Mouse (Mus musculus): ENCODE results near the gene Tmem116. TPM values are rescaled to one million over a fixed set of nuclear protein-coding genes. Genes with fewer than 3 reads are reported as not detected.
"Not testable (repeated sequence)": the region's sequence is repeated elsewhere in the genome, so short reads cannot be mapped to it uniquely, and the experiment has no call there.

Gene Tmem116
- polyA plus RNA-seq, 1 experiment from 2014 or later = 2.1 TPM

DNA sequence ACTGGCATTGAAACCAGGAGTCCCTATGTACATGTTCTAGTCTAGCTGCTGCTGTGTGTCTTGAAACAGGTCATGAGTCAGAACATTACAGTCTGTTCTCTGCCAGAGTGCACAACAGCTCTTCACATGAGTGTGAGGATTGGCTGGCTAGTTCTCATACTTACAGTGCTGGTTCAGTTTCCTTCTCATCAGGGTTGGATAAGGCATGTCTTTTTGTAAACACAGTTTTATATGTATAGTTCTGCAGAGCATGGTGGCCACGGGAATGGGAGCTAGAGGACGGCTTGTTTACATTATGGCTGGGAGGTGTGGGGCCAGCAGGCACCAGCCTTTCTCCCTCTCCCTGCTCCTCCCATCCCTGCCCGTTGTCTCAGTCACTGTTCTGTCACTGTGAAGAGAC, 17.9 kb downstream of the Tmem116 start:
- no peak for ATAC-seq (ENCODE audit: low read depth)
- H3K27ac ChIP-seq (replicated peaks) = no peak overlapping the region
- 52% methylated on average over 3 of the region's 3 CpGs for WGBS

GRCm38 (mm10) chr5:121472411-121472810, 20.7 kb downstream of the Tmem116 start:
- no peak for ATAC-seq (ENCODE audit: low read depth)
- no peaks in the 10 kb centered on the region for H3K4me1 ChIP-seq (replicated peaks)
- H3K4me3 ChIP-seq = no peak overlapping the region
- H3K4me2 ChIP-seq = no peak overlapping the region
- no peak overlapping the region for H3K27ac ChIP-seq (replicated peaks)
- no peaks in the 10 kb centered on the region for H3K36me3 ChIP-seq
- WGBS = 92% methylated on average over 2 of the region's 2 CpGs
- no peaks in the 10 kb centered on the region for H3K9me3 ChIP-seq
- no peak overlapping the region for H3K9ac ChIP-seq
- no peaks in the 10 kb centered on the region for H3K27me3 ChIP-seq

More for the DNA sequence above, 17.9 kb downstream of the Tmem116 start:
- no peaks in the 10 kb centered on the region for H3K9me3 ChIP-seq
- no peak overlapping the region for H3K9ac ChIP-seq
- no peaks in the 10 kb centered on the region for H3K36me3 ChIP-seq
- H3K4me1 ChIP-seq (replicated peaks) = no peaks in the 10 kb centered on the region
- H3K4me2 ChIP-seq = no peak overlapping the region
- H3K4me3 ChIP-seq = no peak overlapping the region
- no peaks in the 10 kb centered on the region for H3K27me3 ChIP-seq

- ATAC-seq (ENCODE audit: low read depth) = no peak
- H3K27me3 ChIP-seq = no peaks in the 10 kb centered on the region
- 85% methylated on average over 7 of the region's 7 CpGs for WGBS
Measured at GRCm38 (mm10) chr5:121474610-121475009, 22.9 kb downstream of the Tmem116 start.

GRCm38 (mm10) chr5:121476040-121476439, 24.3 kb downstream of the Tmem116 start:
- no peaks in the 10 kb centered on the region for H3K27me3 ChIP-seq
- ATAC-seq (ENCODE audit: low read depth) = no peak
- 78% methylated on average over 1 of the region's 1 CpGs for WGBS
- H3K27ac ChIP-seq (replicated peaks) = no peak overlapping the region
- H3K4me2 ChIP-seq = no peak overlapping the region
- H3K4me3 ChIP-seq = no peak overlapping the region
- H3K36me3 ChIP-seq = no peaks in the 10 kb centered on the region
- H3K4me1 ChIP-seq (replicated peaks) = no peaks in the 10 kb centered on the region
- H3K9me3 ChIP-seq = no peaks in the 10 kb centered on the region
- H3K9ac ChIP-seq = no peak overlapping the region

More at GRCm38 (mm10) chr5:121474610-121475009, 22.9 kb downstream of the Tmem116 start:
- Histone ChIP-seq H3K4me1 (replicated peaks) (no peaks in the 10 kb centered on the region), H3K4me2 (no peak overlapping the region), H3K9ac (no peak overlapping the region), H3K36me3 (no peaks in the 10 kb centered on the region), H3K9me3 (no peaks in the 10 kb centered on the region), H3K4me3 (no peak overlapping the region), H3K27ac (replicated peaks) (no peak overlapping the region)

DNA sequence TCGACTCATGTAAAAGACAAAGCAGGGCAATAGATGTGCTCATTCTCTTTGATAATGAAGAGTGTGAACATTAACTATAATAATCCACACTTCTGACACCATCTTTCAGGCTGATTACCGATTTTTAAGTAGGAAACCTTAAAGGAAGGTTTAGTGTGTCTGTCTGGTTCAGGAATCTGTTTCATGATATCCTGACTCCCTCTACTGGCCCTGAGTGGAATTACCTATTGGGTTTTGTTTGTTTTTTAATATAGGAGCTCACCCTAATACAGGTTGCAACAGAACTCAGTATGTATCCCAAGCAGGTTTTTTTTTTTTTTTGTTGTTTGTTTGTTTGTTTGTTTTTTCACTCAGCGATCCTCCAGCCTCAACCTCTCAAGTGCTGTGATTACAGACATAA, 26.0 kb downstream of the Tmem116 start:
- Histone ChIP-seq H3K9ac (no peak overlapping the region), H3K4me3 (no peak overlapping the region), H3K27me3 (no peaks in the 10 kb centered on the region), H3K36me3 (no peaks in the 10 kb centered on the region), H3K27ac (replicated peaks) (no peak overlapping the region), H3K9me3 (no peaks in the 10 kb centered on the region), H3K4me1 (replicated peaks) (no peaks in the 10 kb centered on the region), H3K4me2 (no peak overlapping the region)
- WGBS = 38% methylated on average over 3 of the region's 3 CpGs
- no peak for ATAC-seq (ENCODE audit: low read depth)

DNA sequence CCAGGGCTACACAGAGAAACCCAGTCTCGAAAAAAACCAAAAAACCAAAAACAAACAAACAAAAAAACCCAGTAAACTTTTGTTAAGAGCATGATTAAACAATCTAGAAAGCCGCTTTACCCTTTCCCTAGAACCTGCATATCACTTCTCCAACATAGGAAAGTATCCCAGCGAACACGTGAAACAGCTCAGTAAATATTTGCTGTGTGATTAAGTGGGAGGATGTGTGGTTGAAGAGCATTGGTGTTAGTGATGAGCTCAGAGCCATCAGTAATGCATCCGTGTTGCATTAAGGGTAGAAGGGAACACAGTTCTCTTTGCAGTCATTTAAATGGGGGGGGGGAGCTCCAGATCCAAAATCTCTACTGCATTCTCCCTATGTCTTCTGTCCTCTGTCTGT, 33.1 kb downstream of the Tmem116 start:
- 80% methylated on average over 5 of the region's 5 CpGs for WGBS
- no peaks in the 10 kb centered on the region for H3K9me3 ChIP-seq

DNA sequence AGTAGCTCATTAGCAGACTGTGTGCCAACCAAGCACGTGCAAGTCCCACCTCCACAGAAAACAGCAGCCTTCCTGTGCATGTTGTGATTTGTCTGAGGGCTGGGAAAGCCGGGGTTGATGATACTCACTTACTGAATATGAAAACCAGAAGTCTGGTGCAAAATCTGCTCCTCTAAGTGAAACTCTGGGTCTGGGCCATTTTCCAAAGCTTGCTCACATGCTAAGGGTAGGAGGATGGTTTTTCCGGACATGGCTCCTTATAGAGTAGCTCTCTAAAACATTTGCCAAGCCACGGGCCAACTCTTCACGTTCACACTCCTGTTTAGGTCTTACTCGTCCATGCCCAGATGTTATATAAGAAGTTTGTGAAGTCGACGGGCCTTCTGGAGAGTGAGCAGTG, 41.6 kb downstream of the Tmem116 start:
- Histone ChIP-seq H3K9me3 (no peaks in the 10 kb centered on the region), H3K4me2 (no peak overlapping the region), H3K27ac (replicated peaks) (no peak overlapping the region), H3K9ac (no peak overlapping the region), H3K4me3 (no peak overlapping the region), H3K27me3 (no peaks in the 10 kb centered on the region), H3K36me3 (no peaks in the 10 kb centered on the region), H3K4me1 (replicated peaks) (no peaks in the 10 kb centered on the region)
- no peak for ATAC-seq (ENCODE audit: low read depth)
- 79% methylated on average over 8 of the region's 8 CpGs for WGBS

More for the DNA sequence above, 33.1 kb downstream of the Tmem116 start:
- Histone ChIP-seq H3K4me2 (no peak overlapping the region), H3K27me3 (no peaks in the 10 kb centered on the region), H3K4me1 (replicated peaks) (no peaks in the 10 kb centered on the region), H3K9ac (no peak overlapping the region), H3K36me3 (no peaks in the 10 kb centered on the region), H3K4me3 (no peak overlapping the region), H3K27ac (replicated peaks) (no peak overlapping the region)
- ATAC-seq (ENCODE audit: low read depth) = no peak

GRCm38 (mm10) chr5:121500719-121501118, 49.0 kb downstream of the Tmem116 start:
- no peaks in the 10 kb centered on the region for H3K36me3 ChIP-seq
- 75% methylated on average over 7 of the region's 7 CpGs for WGBS

DNA sequence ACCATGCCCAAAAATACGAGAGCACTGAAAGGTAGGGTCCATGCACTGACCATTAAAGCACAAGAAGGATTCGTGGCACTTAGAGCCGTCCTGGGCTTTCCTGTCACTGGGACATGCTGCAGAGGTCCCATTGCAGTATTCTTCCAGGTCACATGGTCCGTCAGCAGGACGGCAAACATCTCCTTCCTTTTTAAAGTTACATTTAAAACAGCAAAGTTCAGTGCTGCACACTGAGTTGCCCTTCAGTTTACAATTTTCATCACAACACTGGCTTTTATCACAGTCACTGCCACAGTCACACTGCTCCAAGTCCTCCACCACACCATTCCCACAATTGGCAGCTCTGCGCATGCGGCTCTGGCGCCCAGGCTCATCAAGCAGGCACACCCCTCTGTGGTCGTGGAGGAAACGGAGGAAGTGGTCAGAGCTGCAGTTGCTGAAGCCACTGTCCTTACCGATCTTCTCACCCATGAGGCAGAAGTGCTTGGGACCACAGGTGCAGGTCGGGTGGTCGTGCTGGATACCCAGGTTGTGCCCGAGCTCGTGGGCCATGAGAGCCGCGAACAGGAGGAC, 49.8 kb downstream of the Tmem116 start:
- not testable (repeated sequence) for H3K36me3 ChIP-seq; H3K9me3 ChIP-seq; H3K27ac ChIP-seq (replicated peaks); H3K4me3 ChIP-seq; ATAC-seq (ENCODE audit: low read depth); H3K9ac ChIP-seq; H3K4me1 ChIP-seq (replicated peaks); H3K27me3 ChIP-seq; H3K4me2 ChIP-seq
- WGBS = 81% methylated on average over 11 of the region's 17 CpGs

More at GRCm38 (mm10) chr5:121500719-121501118, 49.0 kb downstream of the Tmem116 start:
- Histone ChIP-seq H3K27me3 (no peaks in the 10 kb centered on the region), H3K9me3 (no peaks in the 10 kb centered on the region), H3K4me3 (no peak overlapping the region), H3K27ac (replicated peaks) (no peak overlapping the region), H3K9ac (no peak overlapping the region), H3K4me2 (no peak overlapping the region), H3K4me1 (replicated peaks) (no peaks in the 10 kb centered on the region)
- ATAC-seq (ENCODE audit: low read depth) = no peak

- no peak within 1 kb of the TSS for H3K4me2 ChIP-seq
- H3K4me3 ChIP-seq = no peak within 1 kb of the TSS
- H3K9me3 ChIP-seq = no peaks in the 10 kb centered on the region
- H3K4me1 ChIP-seq (replicated peaks) = no peaks in the 10 kb centered on the region
- H3K27me3 ChIP-seq = no peaks in the 10 kb centered on the region
- H3K36me3 ChIP-seq = no peaks in the 10 kb centered on the region
- ATAC-seq (ENCODE audit: low read depth) = no peak
- 86% methylated on average over 3 of the region's 3 CpGs for WGBS
- no peak within 1 kb of the TSS for H3K27ac ChIP-seq (replicated peaks)
- no peak within 1 kb of the TSS for H3K9ac ChIP-seq
Measured at GRCm38 (mm10) chr5:121503231-121503630, 51.5 kb downstream of the Tmem116 start, which contains the start of gene Adam1b. TSS of gene Adam1b (minus strand) at chr5:121503435.

DNA sequence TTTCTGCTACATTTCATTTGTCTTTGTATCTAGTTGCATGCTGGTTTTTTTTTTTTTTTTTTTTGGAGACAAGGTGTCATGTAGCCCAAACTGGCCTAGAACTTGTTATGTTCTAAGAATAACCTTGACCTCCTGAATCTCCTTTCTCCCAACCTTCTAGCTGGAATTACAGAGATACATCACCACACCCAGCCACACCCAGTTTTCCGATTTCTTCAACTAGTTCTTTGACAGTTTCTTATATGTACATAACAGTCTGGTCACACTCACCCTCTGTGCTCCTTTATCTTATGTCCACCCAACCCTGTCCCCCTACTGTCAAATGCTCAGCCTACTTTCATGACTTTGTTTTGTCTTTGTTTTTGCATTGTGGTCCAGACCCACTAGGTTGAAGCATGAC, 55.2 kb downstream of the Tmem116 start:
- Histone ChIP-seq H3K4me2 (no peak overlapping the region), H3K36me3 (no peaks in the 10 kb centered on the region), H3K27ac (replicated peaks) (no peak overlapping the region), H3K4me1 (replicated peaks) (no peaks in the 10 kb centered on the region), H3K27me3 (no peaks in the 10 kb centered on the region), H3K9me3 (no peaks in the 10 kb centered on the region), H3K9ac (no peak overlapping the region), H3K4me3 (no peak overlapping the region)
- 100% methylated on average over 1 of the region's 1 CpGs for WGBS
- ATAC-seq (ENCODE audit: low read depth) = no peak

GRCm38 (mm10) chr5:121510009-121510408, 58.3 kb downstream of the Tmem116 start:
- Histone ChIP-seq H3K36me3 (no peaks in the 10 kb centered on the region), H3K4me1 (replicated peaks) (no peaks in the 10 kb centered on the region), H3K27ac (replicated peaks) (no peak overlapping the region), H3K4me3 (no peak overlapping the region), H3K27me3 (no peaks in the 10 kb centered on the region), H3K9ac (no peak overlapping the region), H3K9me3 (no peaks in the 10 kb centered on the region), H3K4me2 (no peak overlapping the region)
- ATAC-seq (ENCODE audit: low read depth) = no peak
- 84% methylated on average over 7 of the region's 7 CpGs for WGBS

GRCm38 (mm10) chr5:121518983-121519382, 67.3 kb downstream of the Tmem116 start:
- ATAC-seq (ENCODE audit: low read depth) = no peak
- H3K27me3 ChIP-seq = no peaks in the 10 kb centered on the region
- no peak overlapping the region for H3K27ac ChIP-seq (replicated peaks)
- H3K4me2 ChIP-seq = no peak overlapping the region
- no peak overlapping the region for H3K9ac ChIP-seq
- WGBS = 93% methylated on average over 9 of the region's 9 CpGs
- peaks cover 54% of the 10 kb centered on the region for H3K36me3 ChIP-seq
- no peaks in the 10 kb centered on the region for H3K4me1 ChIP-seq (replicated peaks)
- H3K4me3 ChIP-seq = no peak overlapping the region
- no peaks in the 10 kb centered on the region for H3K9me3 ChIP-seq

All from neural tube, embryonic 13.5 days (tissue).